Mouse (Mus musculus) layer of hippocampus, adult 9-11 months (tissue): ENCODE data around the gene Ascc3.

ENCODE experiments used
- DNase-seq: peaks from one replicate; pipeline ENCODE4 v3.0.0; 2022

Gene Ascc3

GRCm38 (mm10) chr10:50895881-50896766, 303.7 kb downstream of the Ascc3 start:
- DNase-seq: no peak

DNA sequence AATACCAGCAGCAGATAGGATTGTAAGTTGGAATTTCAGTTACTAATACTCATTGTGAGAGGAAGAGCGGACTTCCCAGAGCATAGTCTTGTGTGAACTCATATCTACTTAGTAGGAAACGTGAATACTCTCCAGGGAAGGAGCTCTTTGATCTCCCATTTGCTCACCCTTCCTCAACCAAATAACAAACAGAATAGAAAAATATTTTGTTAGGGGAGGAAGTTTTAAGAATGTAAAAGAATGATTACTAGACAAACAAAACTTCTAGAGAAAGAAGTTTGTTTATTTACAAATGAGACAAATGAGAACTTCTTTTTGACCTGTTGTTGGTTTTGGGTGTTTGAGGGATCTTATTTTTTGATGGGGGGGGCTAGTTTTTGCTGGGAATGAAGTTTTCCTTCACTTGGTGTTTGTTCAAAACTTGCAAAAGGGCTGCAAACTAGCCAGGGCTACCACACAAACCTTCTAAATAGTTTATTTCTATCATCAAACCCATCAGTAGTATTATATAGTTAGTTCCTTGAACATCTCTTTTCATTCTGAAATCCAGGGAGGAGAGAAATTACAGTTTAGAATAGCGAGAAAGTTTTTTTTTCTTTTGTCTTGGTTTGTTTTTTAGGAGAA, 304.4 kb downstream of the Ascc3 start:
- DNase-seq: no peak

GRCm38 (mm10) chr10:50897530-50898471, 305.3 kb downstream of the Ascc3 start:
- no peak for DNase-seq

DNA sequence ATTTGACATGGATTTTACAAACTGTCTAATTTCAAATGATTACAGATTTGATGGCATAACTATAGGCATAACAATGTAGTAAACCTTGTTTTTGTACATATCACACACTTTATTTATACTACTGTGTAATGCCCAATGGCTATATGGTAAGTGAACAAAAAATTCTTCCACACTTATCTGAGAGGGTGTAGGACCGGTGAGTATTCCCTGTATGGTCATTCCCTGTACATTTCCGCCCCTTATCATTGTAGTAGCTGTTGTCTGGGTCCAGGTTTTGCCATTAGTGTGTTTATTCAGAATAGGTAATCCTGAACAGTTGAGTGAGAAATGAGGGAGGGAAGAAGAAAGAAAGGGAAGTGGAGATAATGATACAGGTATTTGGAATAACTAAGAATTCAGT, 306.2 kb downstream of the Ascc3 start:
- DNase-seq: no peak

- DNase-seq: no peak
Observed at GRCm38 (mm10) chr10:50899846-50900745, 307.6 kb downstream of the Ascc3 start.
